Mouse (Mus musculus) lung, postnatal 0 days (tissue): Measurements from ENCODE around the gene Pus7.

ENCODE experiments used
- CTCF ChIP-seq: IDR thresholded peaks from 2 replicates; pipeline ENCODE4 v1.5.1; 2016; ENCODE audit warnings: antibody characterized with exemption, mild to moderate bottlenecking
- EP300 ChIP-seq: IDR thresholded peaks from 2 replicates; pipeline ENCODE4 v1.6.1; 2016; ENCODE audit warnings: antibody characterized with exemption, mild to moderate bottlenecking, control low read depth

DNA sequence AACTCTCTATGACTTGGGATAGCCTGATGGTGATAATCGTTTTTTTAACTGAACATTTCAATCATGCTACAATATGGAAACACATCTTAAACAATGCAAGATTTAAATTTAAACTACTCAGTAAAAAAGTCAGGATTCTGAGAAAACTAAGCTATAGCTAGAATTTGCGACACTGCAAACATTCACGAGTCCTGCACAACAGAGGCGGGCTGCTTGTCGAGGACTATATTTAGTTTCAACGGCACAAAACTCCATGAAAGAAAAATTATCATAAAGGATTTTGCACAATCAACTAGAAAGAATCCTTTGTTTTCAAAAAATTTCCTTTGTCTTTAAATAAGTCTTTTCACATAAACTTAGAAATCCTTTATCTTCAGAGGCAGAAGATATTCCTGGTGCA is 21.0 kb downstream of the Pus7 start:
- TF ChIP-seq CTCF (no peak), EP300 (no peak)
